Mouse (Mus musculus): Measurements from ENCODE around the gene Prr22.

Gene Prr22

GRCm38 (mm10) chr17:56769950-56770349, at the start of gene Prr22:
Gene Prr22 (plus strand): TSS chr17:56770250.
- DNase-seq, result no peak

- DNase-seq, result no peak
These were observed 47.6 kb upstream of the Prr22 start for GRCm38 (mm10) chr17:56722441-56722840.

DNA sequence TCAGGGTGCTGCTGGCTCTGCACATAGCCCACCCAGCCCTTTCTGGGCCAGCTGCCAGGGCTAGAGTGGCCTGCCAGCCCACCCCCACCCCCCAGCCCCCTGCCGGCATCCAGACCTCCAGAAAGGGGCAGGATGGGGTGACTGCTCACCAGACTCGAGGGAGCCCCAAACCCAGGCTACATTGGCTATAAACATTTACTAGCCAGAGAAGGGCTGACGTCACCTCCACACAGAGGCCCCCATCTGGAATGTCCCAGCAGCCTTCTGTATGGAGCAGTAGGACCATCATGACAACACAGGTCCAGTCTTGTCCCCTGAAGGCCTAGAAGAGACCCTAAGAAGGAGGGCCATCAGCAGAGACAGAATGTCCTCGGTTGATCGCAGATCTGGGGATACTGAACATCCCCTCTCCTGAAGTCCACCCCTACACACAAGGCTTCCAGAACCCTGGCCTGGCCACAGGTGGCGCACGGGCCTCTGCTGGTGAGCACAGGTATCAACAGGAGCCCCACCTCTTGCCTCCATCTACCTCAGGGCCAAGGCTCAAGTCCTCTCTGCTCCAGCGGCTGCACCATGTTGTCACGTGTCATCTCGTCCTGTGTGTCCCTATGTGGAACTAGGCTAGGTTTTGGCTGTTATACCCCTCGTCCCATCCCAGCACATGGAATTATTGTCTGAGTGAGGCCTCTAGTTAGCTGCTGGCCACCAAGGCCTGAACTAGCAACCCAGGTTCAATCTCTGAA, 46.5 kb upstream of the Prr22 start:
- no peak for DNase-seq

- DNase-seq, result no peak
These were observed 42.9 kb upstream of the Prr22 start for GRCm38 (mm10) chr17:56727029-56727649.

GRCm38 (mm10) chr17:56727659-56728058, 42.4 kb upstream of the Prr22 start:
- DNase-seq, result no peak

DNA sequence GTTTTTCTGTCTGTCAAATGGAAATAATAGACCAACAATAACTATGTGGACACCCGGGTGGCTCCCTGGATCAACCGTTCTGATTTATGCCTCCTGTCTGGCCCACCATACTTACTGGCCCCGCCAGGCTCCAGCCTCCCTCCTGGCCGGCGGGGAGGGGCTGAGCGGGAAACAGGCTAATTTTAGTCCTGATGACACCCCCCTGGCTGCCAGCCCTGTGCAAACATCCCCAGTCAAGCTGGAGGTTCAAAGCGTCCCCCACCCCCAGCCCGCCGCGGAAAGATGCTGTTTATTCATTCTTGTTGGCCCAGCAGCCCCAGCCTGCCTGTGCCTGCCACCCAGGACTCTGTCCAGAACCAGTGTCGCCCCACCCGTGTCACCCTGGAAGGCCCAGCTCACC, 41.9 kb upstream of the Prr22 start:
- DNase-seq, result no peak

DNA sequence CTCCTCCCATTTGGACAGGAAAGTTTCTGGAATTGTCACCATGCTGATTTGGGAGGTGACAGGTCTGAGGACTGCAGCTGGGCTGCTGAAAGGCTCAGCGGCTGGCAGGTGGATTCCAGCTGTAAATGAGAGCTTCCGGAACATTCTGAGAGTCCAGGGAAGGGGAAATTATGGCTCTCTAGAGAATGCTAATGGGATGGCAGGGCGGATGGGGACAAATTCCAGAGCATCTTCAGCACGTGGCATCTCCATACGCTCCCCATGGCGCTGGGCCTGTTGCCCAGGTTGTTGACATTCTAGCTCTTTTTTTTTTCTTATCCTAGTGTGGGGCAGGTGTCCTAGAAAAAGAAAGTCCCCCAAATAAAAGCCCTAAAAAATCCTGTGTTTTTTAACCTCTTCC, 40.9 kb upstream of the Prr22 start:
- no peak for DNase-seq

DNA sequence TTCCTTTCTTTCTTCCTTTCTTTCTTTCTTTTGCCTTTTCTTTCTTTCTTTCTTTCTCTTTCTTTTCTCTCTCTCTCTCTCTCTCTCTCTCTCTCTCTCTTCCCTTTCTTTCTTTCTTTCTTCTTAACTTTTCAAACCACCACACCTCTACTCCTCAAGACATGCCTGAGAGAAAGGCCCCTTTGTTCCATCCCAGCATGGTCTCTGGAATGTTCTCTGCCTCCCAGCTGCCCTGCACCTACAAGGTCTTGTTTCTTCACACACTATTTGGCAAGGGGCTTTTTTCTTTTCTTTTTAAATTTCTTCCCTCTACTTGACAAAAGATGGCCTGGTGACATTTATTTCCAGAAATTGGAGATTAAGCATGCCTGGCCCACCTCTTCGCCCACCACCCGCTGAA, 40.4 kb upstream of the Prr22 start:
- no peak for DNase-seq

DNA sequence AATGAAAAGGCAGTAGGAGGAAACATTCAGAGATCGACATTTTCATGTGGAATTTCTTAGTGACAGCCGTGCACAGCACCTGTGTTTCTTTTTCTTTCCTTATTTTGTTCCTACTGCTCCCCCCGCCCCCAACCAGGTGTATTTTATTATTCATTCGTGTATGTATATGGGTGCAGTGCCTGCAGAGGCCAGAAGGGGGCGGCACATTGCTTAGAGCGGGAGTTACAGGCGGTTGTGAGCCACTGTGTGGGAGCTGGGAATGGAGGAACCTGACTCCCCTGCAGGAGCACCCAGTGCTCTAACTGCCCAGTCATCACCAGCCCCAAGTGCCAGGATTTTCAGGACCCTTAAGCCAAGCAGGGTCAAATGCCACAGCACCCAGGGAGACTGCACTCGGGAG, 33.5 kb upstream of the Prr22 start:
- peak in 1 of 2 experiments; percentile 37 for DNase-seq

DNA sequence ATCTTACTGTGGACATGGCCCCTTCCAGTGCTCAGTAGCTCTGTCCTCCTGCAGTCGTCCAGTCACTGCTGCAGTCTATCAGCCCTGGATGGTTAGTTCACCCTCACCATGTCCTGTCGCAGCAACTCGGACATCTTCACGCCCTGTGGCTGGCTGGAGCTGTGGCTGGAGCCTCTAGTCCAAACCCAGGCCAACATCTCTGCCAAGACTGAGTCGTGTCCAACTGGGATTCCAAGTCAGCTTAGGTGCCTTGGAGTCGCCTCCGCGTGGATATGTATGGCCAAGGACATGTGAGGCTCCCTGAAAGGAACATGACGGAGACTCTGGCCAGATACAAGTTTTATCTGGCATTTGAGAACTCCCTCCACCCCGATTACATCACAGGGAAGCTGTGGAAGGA, 31.8 kb upstream of the Prr22 start:
- no peak for DNase-seq

- no peak for DNase-seq
These were observed 29.8 kb upstream of the Prr22 start for GRCm38 (mm10) chr17:56740118-56740787.

GRCm38 (mm10) chr17:56740788-56741160, 29.3 kb upstream of the Prr22 start:
- no peak for DNase-seq

DNA sequence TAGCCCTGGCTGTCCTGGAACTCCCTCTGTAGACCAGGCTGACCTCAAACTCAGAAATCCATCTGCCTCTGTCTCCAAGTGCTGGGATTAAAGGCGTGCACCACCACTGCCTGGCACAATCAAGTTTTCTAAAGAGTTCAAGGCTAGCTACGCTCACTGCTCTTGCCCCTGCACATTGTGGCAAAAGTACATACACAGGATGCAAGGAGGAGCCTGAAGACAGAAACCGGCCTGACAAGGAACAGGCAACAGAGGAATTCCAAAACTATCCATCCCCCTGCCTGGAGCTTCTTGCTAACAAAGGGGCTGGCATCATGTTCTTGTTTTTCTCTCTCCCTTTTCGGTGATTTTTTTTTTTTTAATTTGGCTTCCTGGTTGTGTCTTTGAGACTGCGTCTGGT, 25.9 kb upstream of the Prr22 start:
- DNase-seq, result no peak

GRCm38 (mm10) chr17:56751404-56752072, 18.5 kb upstream of the Prr22 start:
- DNase-seq, result no peak

DNA sequence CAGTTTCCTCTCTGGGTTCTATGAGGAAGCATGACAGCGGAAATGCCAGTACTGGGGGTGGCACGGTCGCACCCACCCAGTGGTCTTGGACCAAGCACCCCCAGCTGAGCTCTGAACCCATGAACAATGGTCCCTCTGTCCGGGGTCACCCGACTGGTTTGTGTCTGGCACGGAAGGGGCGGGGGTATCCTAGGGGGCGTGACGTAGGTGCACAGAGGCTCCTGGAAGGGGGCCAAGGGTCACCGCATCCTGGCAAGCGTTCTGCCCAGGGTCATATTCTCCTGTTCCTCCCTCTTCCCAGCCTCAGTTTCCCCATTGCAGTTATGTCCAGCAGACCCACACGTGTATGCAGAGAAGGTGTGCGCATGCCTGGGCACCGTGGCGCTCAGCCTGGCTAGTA, 16.6 kb upstream of the Prr22 start:
- no peak for DNase-seq

GRCm38 (mm10) chr17:56754271-56755185, 15.5 kb upstream of the Prr22 start:
- DNase-seq, result peak; percentile 26 to 51

DNA sequence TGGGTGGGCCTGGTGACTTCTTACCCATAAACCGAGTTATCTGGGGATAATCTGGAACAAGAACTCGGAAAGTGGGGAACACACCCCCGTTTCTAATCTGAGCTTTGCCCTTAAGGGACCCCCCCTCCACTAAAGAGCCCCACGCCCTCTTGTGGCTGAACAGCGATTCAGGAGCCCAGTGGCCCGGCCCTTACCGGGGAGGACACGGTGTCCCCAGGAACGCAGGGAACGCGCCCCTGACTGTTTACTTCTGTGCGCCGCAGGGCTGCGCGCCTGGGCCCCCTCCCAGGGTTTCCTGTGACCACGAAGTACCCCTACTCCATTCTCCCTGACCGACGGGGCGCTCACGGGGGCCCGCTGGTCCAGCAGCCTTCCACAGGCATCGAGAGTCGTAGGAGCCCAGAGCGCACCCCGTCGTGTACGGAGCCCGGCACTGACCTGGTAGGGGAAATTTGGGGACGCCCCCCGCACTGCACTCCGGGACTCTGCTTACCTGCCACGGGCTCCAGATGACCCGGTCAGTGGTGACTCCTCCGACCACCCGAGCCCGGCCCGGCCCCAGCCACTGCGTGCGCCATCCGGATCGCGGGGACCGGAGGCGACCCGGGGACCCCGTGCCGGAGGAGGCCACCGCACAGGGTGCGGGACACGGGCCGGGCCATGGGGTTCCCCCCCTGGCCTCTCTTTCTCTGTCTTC, 13.2 kb upstream of the Prr22 start:
- peak; percentile 37 to 48 for DNase-seq

GRCm38 (mm10) chr17:56757416-56758123, 12.5 kb upstream of the Prr22 start, which contains the start of gene Nrtn:
Gene Nrtn (minus strand): TSS chr17:56757530.
- peak; percentile 85 to 86 for DNase-seq

DNA sequence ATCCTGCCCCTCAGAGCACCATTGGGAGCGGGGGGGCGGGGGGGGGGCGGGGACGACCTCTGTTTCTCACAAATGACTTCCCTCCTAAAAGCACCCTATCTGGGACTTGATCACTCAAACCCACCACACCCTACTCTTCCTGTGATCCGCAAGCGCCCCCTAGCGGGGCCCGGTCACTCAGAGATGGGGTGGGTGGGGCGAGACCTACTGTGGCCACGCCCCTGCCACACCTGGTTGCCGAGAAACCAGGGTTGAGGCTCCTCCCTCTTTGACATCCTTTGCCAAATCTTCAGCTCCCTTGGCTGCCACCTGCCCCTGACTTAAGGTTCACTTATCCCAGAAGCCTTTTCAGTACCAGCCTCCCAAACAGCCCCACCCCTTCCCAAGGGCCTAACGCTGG, 11.9 kb upstream of the Prr22 start:
- peak; percentile 83 to 86 for DNase-seq

GRCm38 (mm10) chr17:56759261-56759660, 10.8 kb upstream of the Prr22 start:
- DNase-seq, result peak in 1 of 2 experiments; percentile 37

- peak in 1 of 2 experiments; percentile 33 for DNase-seq
These were observed 9.0 kb upstream of the Prr22 start for GRCm38 (mm10) chr17:56761077-56761476.

Measured in thymus, postnatal 36 days (tissue).